Mouse (Mus musculus) lung, postnatal 0 days (tissue): ENCODE data around the gene Myo1g. TPM values are rescaled to one million over a fixed set of nuclear protein-coding genes. Genes with fewer than 3 reads are reported as not detected.

Experiments
- ATAC-seq: fragments of 200-750 bp; cut with Nextera tagmentation; 2 replicates; pipeline ENCODE4 v1.8.0; 2017; ENCODE audit warnings: moderate library complexity
- DNase-seq: peaks from one replicate; pipeline ENCODE4 v3.0.0-alpha.2; 2016; ENCODE audit warnings: low spot score
- H3K27ac ChIP-seq: fragments of 300-500 bp; sonication (generic); 2 replicates; pipeline ENCODE4 v1.5.1; 2014; ENCODE audit warnings: antibody characterized with exemption, mild to moderate bottlenecking, low read length, mixed read lengths
- H3K27me3 ChIP-seq: fragments of 300-500 bp; sonication (generic); replicated peaks from 2 replicates; pipeline ENCODE4 v1.6.1; 2014; ENCODE audit warnings: low read length, mixed read lengths; ENCODE audit not compliant: insufficient read depth
- H3K36me3 ChIP-seq: fragments of 300-500 bp; sonication (generic); 2 replicates; pipeline ENCODE4 v1.6.1; 2014; ENCODE audit warnings: low read length, mixed read lengths; ENCODE audit not compliant: insufficient read depth
- H3K4me1 ChIP-seq: fragments of 300-500 bp; sonication (generic); 2 replicates; pipeline ENCODE4 v1.6.1; 2014; ENCODE audit warnings: antibody characterized with exemption, low read depth, low read length, mixed read lengths; ENCODE audit not compliant: insufficient read depth
- H3K4me2 ChIP-seq: fragments of 300-500 bp; sonication (generic); replicated peaks from 2 replicates; pipeline ENCODE4 v1.6.1; 2014; ENCODE audit warnings: low read depth, mild to moderate bottlenecking, low read length, moderate library complexity, mixed read lengths
- H3K4me3 ChIP-seq: fragments of 300-500 bp; sonication (generic); 2 replicates; pipeline ENCODE4 v1.5.1; 2014; ENCODE audit warnings: low read depth, low read length
- H3K9ac ChIP-seq: fragments of 300-500 bp; sonication (generic); replicated peaks from 2 replicates; pipeline ENCODE4 v1.6.1; 2014; ENCODE audit warnings: low read depth, mild to moderate bottlenecking
- H3K9me3 ChIP-seq: fragments of 300-500 bp; sonication (generic); 2 replicates; pipeline ENCODE4 v1.6.1; 2016; ENCODE audit warnings: low read length, mixed read lengths
- CTCF ChIP-seq: IDR thresholded peaks from 2 replicates; pipeline ENCODE4 v1.5.1; 2016; ENCODE audit warnings: antibody characterized with exemption, mild to moderate bottlenecking
- EP300 ChIP-seq: IDR thresholded peaks from 2 replicates; pipeline ENCODE4 v1.6.1; 2016; ENCODE audit warnings: antibody characterized with exemption, mild to moderate bottlenecking, control low read depth
- WGBS: fragments of 180-500 bp; shearing (Covaris S2); extraction: QIAGEN DNeasy Blood & Tissue Kit; methylation state at CpG from one replicate; pipeline ENCODE4 v1.1.7; 2014; 5-methylcytosine and 5-hydroxymethylcytosine counted together
- polyA plus RNA-seq: library from polyadenylated mRNA; unstranded; fragments of >200 nt; fragmentation: Nextera tagmentation; extraction: Ambion mirVana; gene quantifications from 2 replicates; pipeline ENCODE4 v1.2.1, GENCODE M21; 2015

Myo1g gene
- polyA plus RNA-seq, 1 experiment from 2014 or later = 6.2 TPM

GRCm38 (mm10) chr11:6504226-6504625, 16.5 kb downstream of the Myo1g start:
- peak overlapping the region; percentile 27; the same call in 1 of the 2 replicates for H3K27ac ChIP-seq

DNA sequence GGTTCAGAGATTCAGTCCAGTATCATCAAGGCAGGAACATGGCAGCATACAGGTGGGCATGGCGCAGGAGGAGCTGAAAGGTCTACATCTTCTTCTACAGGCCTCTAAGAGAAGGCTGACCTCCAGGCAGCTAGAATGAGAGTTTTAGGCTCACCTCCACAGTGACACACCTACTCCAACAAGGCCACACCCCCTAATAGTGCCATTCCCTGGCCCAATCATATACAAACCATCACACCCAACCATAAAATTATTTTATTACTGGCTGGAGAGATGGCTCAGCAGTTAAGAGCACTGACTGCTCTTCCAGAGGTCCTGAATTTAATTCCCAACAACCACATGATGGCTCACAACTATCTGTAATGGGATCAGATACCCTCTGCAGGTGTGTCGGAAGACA, 18.3 kb downstream of the Myo1g start:
- H3K27me3 ChIP-seq = no peaks in the 10 kb centered on the region
- H3K4me3 ChIP-seq = no peak overlapping the region
- no peak overlapping the region for H3K4me2 ChIP-seq
- no peak overlapping the region for H3K9ac ChIP-seq
- H3K9me3 ChIP-seq = no peaks in the 10 kb centered on the region
- no peak for TF ChIP-seq CTCF
- TF ChIP-seq EP300 = no peak
- H3K36me3 ChIP-seq = no peaks in the 10 kb centered on the region
- ATAC-seq (no peak), DNase-seq (no peak)
- H3K27ac ChIP-seq = no peak overlapping the region
- 96% methylated on average over 2 of the region's 2 CpGs for WGBS
- no peaks in the 10 kb centered on the region for H3K4me1 ChIP-seq

More at GRCm38 (mm10) chr11:6504226-6504625, 16.5 kb downstream of the Myo1g start:
- DNase-seq = no peak
- H3K4me3 ChIP-seq = no peak overlapping the region
- no peaks in the 10 kb centered on the region for H3K9me3 ChIP-seq
- TF ChIP-seq CTCF = no peak
- TF ChIP-seq EP300 = no peak
- H3K9ac ChIP-seq = no peak overlapping the region
- ATAC-seq = no peak
- no peak overlapping the region for H3K4me2 ChIP-seq
- H3K27me3 ChIP-seq = no peaks in the 10 kb centered on the region
- no peaks in the 10 kb centered on the region for H3K4me1 ChIP-seq
- 54% methylated on average over 3 of the region's 3 CpGs for WGBS
- no peaks in the 10 kb centered on the region for H3K36me3 ChIP-seq

GRCm38 (mm10) chr11:6497311-6497948, 23.3 kb downstream of the Myo1g start:
- H3K36me3 ChIP-seq = no peaks in the 10 kb centered on the region
- WGBS = 75% methylated on average over 12 of the region's 12 CpGs

GRCm38 (mm10) chr11:6489691-6490503, 30.9 kb downstream of the Myo1g start:
- no peak for TF ChIP-seq EP300
- peak; percentile 79 for TF ChIP-seq CTCF
- Histone ChIP-seq H3K4me3 (no peak overlapping the region), H3K4me2 (no peak overlapping the region), H3K4me1 (no peaks in the 10 kb centered on the region), H3K36me3 (no peaks in the 10 kb centered on the region), H3K9me3 (no peaks in the 10 kb centered on the region), H3K9ac (no peak overlapping the region), H3K27me3 (no peaks in the 10 kb centered on the region), H3K27ac (no peak overlapping the region)
- DNase-seq = peak; percentile 70
- WGBS = 46% methylated on average over 6 of the region's 6 CpGs
- peak; percentile 62 for ATAC-seq

More at GRCm38 (mm10) chr11:6497311-6497948, 23.3 kb downstream of the Myo1g start:
- H3K4me1 ChIP-seq = no peaks in the 10 kb centered on the region
- DNase-seq (no peak), ATAC-seq (no peak; the same call in 1 of the 2 replicates)
- H3K27ac ChIP-seq = no peak overlapping the region
- H3K4me2 ChIP-seq = no peak overlapping the region
- H3K9me3 ChIP-seq = no peaks in the 10 kb centered on the region
- TF ChIP-seq CTCF (no peak), EP300 (no peak)
- H3K27me3 ChIP-seq = no peaks in the 10 kb centered on the region
- no peak overlapping the region for H3K9ac ChIP-seq
- H3K4me3 ChIP-seq = no peak overlapping the region

- Histone ChIP-seq H3K9ac (no peak overlapping the region), H3K36me3 (no peaks in the 10 kb centered on the region), H3K27ac (no peak overlapping the region), H3K4me2 (no peak overlapping the region), H3K27me3 (no peaks in the 10 kb centered on the region), H3K4me3 (no peak overlapping the region), H3K4me1 (no peaks in the 10 kb centered on the region), H3K9me3 (no peaks in the 10 kb centered on the region)
- no peak for DNase-seq
- TF ChIP-seq EP300 = no peak
- ATAC-seq = no peak
- WGBS = 89% methylated on average over 7 of the region's 7 CpGs
These were observed 31.5 kb downstream of the Myo1g start for GRCm38 (mm10) chr11:6489257-6489656.

- no peak for DNase-seq
- Histone ChIP-seq H3K27me3 (no peaks in the 10 kb centered on the region), H3K4me2 (no peak overlapping the region), H3K36me3 (no peaks in the 10 kb centered on the region), H3K4me1 (no peaks in the 10 kb centered on the region), H3K9me3 (no peaks in the 10 kb centered on the region), H3K9ac (no peak overlapping the region), H3K27ac (no peak overlapping the region), H3K4me3 (no peak overlapping the region)
- 97% methylated on average over 5 of the region's 5 CpGs for WGBS
- no peak for ATAC-seq
- TF ChIP-seq CTCF = no peak
These were observed 32.6 kb downstream of the Myo1g start for GRCm38 (mm10) chr11:6488041-6488684.
